Mouse (Mus musculus) MEL (cell line): ENCODE results near the gene Pea15a. TPM values are rescaled to one million over a fixed set of nuclear protein-coding genes. Genes with fewer than 3 reads are reported as not detected.

Source experiments
- CHD2 ChIP-seq: IDR thresholded peaks from 2 replicates; pipeline ENCODE4 v1.6.1; 2011; ENCODE audit warnings: low read length, improper control_type of control experiment
- ETS1 ChIP-seq: IDR thresholded peaks from 2 replicates; pipeline ENCODE4 v1.6.1; 2012; ENCODE audit warnings: low read depth, mild to moderate bottlenecking, inconsistent platforms, low read length, improper control_type of control experiment, moderate library complexity
- HCFC1 ChIP-seq: IDR thresholded peaks from 2 replicates; pipeline ENCODE4 v1.6.1; 2012; ENCODE audit warnings: low read depth, mild to moderate bottlenecking, inconsistent platforms, low read length, improper control_type of control experiment, moderate library complexity
- MYC ChIP-seq: IDR thresholded peaks from 2 replicates; pipeline ENCODE4 v1.6.1; 2011; ENCODE audit warnings: low read depth, mild to moderate bottlenecking, low read length, improper control_type of control experiment, moderate library complexity
- TAL1 ChIP-seq: IDR thresholded peaks from 2 replicates; pipeline ENCODE4 v1.6.1; 2012; ENCODE audit warnings: mild to moderate bottlenecking, inconsistent platforms, low read length, moderate library complexity, mixed read lengths
- TBP ChIP-seq: IDR thresholded peaks from 2 replicates; pipeline ENCODE4 v1.8.0; 2011; ENCODE audit warnings: low read depth, low read length, improper control_type of control experiment
- ZC3H11A ChIP-seq: IDR thresholded peaks from 2 replicates; pipeline ENCODE4 v1.6.1; 2012; ENCODE audit warnings: low read depth, mild to moderate bottlenecking, inconsistent platforms, low read length, improper control_type of control experiment
- ZKSCAN1 ChIP-seq: IDR thresholded peaks from 2 replicates; pipeline ENCODE4 v1.6.1; 2012; ENCODE audit warnings: low read depth, mild to moderate bottlenecking, inconsistent platforms, low read length, improper control_type of control experiment, moderate library complexity
- ZMIZ1 ChIP-seq: IDR thresholded peaks from 2 replicates; pipeline ENCODE4 v1.6.1; 2012; ENCODE audit warnings: low read depth, mild to moderate bottlenecking, inconsistent platforms, low read length, improper control_type of control experiment, moderate library complexity
- polyA plus RNA-seq, 2 experiments: library from polyadenylated mRNA; stranded (reverse) in 1 of 2; unstranded in 1 of 2; fragments of >175 nt in 1 of 2; fragments of >200 nt in 1 of 2; gene quantifications; 2 replicates each; pipeline versions ENCODE4 v1.2.1 to v1.2.4; 2012; ENCODE audit warnings: low replicate concordance in 2 of 2, low read depth in 1 of 2; ENCODE audit not compliant: insufficient read length in 2 of 2, insufficient read depth in 1 of 2, missing spikeins in 1 of 2
- total RNA-seq: library from RNA; depleted of rRNA; stranded (reverse); fragments of 300-350 nt; gene quantifications from 2 replicates; pipeline ENCODE4 v1.2.3, GENCODE M21; 2012; rRNA removed

The Pea15a gene
- total and polyA plus RNA-seq, 3 experiments: 2.4 to 7.5 TPM; not detected in 1

DNA sequence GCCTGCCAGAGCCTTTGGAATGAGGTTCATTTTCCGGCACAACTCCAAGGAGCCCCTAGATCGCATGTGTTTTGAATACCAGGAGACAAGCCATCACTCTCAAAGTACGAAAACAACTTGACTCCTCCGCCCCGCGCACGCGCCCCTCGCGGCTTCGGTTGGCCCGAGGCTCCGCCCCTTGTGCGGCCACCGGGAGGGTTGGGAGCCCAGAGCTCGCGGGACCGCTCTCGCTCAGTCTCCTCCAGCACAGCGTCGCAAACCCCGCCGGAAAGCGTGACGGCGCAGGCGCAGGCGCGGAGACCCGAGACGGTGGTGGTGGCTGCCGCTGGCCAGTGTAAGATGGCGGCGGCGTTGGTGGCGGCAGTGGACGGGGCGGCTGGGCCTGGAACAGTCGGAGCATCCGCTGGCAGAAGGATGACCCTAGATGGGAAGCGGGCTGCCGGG, 58.7 kb downstream of the Pea15a start, which contains the start of gene Dcaf8 (continued):
- TF ChIP-seq ETS1 (no peak), ZKSCAN1 (no peak), ZC3H11A (no peak), TBP (peak; percentile 88), MYC (no peak; the same call in none of the 2 replicates), HCFC1 (peak; percentile 94), TAL1 (no peak), CHD2 (peak; percentile 87), ZMIZ1 (peak; percentile 75)

Other genes with a start within 250 kb of the Pea15a start
- 0.39 and 0.88 TPM in 2 replicates for gene Vangl2, start 178.4 kb downstream of the Pea15a start, total RNA-seq
- gene Vangl2, start 178.4 kb downstream of the Pea15a start, polyA plus RNA-seq: 1 to 10 TPM in 1 of 2 experiments, not detected in 1; 3.0 TPM
- gene Nhlh1, start 149.2 kb downstream of the Pea15a start, total RNA-seq: not detected in 2 replicates
- not detected for gene Nhlh1, start 149.2 kb downstream of the Pea15a start, polyA plus RNA-seq
- 90.8 and 92.3 TPM in 2 replicates for gene Copa, start 124.3 kb downstream of the Pea15a start, total RNA-seq
- gene Copa, start 124.3 kb downstream of the Pea15a start, polyA plus RNA-seq: 100 to 1,000 TPM in 1 of 2 experiments, 10 to 100 TPM in 1; 81.2 to 118 TPM
- 9.6 and 9.9 TPM in 2 replicates for gene Ncstn, start 124.0 kb downstream of the Pea15a start, total RNA-seq
- 10 to 100 TPM in 1 of 2 experiments, not detected in 1; 38.5 TPM for gene Ncstn, start 124.0 kb downstream of the Pea15a start, polyA plus RNA-seq
- gene Pex19, start 80.0 kb downstream of the Pea15a start, total RNA-seq: 26.3 and 27.7 TPM in 2 replicates
- gene Pex19, start 80.0 kb downstream of the Pea15a start, polyA plus RNA-seq: 10 to 100 TPM in 1 of 2 experiments, not detected in 1; 53.6 TPM
- gene Dcaf8, start 58.7 kb downstream of the Pea15a start, total RNA-seq: 31.7 and 32.1 TPM in 2 replicates
- gene Dcaf8, start 58.7 kb downstream of the Pea15a start, polyA plus RNA-seq: 10 to 100 TPM; 45.8 to 49.0 TPM
- gene Casq1, start 13.1 kb upstream of the Pea15a start, total RNA-seq: not detected in 2 replicates
- gene Casq1, start 13.1 kb upstream of the Pea15a start, polyA plus RNA-seq: under 1 TPM in 1 of 2 experiments, not detected in 1; 0.21 TPM
- not detected in 2 replicates for gene Atp1a4, start 51.6 kb upstream of the Pea15a start, total RNA-seq
- not detected for gene Atp1a4, start 51.6 kb upstream of the Pea15a start, polyA plus RNA-seq
- gene Igsf8, start 54.8 kb upstream of the Pea15a start, total RNA-seq: 65.2 and 88.0 TPM in 2 replicates
- 10 to 100 TPM in 1 of 2 experiments, not detected in 1; 97.2 TPM for gene Igsf8, start 54.8 kb upstream of the Pea15a start, polyA plus RNA-seq
- gene Atp1a2, start 91.3 kb upstream of the Pea15a start, total RNA-seq: 0.10 TPM in 1 of 2 replicates, not detected in the other
- under 1 TPM in 1 of 2 experiments, not detected in 1; 0.04 TPM for gene Atp1a2, start 91.3 kb upstream of the Pea15a start, polyA plus RNA-seq
- not detected in 2 replicates for gene Kcnj9, start 122.5 kb upstream of the Pea15a start, total RNA-seq
- under 1 TPM in 1 of 2 experiments, not detected in 1; 0.08 TPM for gene Kcnj9, start 122.5 kb upstream of the Pea15a start, polyA plus RNA-seq
- gene Kcnj10, start 134.4 kb upstream of the Pea15a start, total RNA-seq: 0.03 and 0.04 TPM in 2 replicates
- under 1 TPM in 1 of 2 experiments, not detected in 1; 0.72 TPM for gene Kcnj10, start 134.4 kb upstream of the Pea15a start, polyA plus RNA-seq
- gene Pigm, start 169.7 kb upstream of the Pea15a start, total RNA-seq: 8.3 and 8.6 TPM in 2 replicates
- gene Pigm, start 169.7 kb upstream of the Pea15a start, polyA plus RNA-seq: 10 to 100 TPM in 1 of 2 experiments, not detected in 1; 11.3 TPM